Mouse (Mus musculus): ENCODE measurements around the gene Tiam1. TPM values are rescaled to one million over a fixed set of nuclear protein-coding genes. Genes with fewer than 3 reads are reported as not detected.

Gene Tiam1
- polyA plus RNA-seq, 1 experiment: 10.7 TPM

DNA sequence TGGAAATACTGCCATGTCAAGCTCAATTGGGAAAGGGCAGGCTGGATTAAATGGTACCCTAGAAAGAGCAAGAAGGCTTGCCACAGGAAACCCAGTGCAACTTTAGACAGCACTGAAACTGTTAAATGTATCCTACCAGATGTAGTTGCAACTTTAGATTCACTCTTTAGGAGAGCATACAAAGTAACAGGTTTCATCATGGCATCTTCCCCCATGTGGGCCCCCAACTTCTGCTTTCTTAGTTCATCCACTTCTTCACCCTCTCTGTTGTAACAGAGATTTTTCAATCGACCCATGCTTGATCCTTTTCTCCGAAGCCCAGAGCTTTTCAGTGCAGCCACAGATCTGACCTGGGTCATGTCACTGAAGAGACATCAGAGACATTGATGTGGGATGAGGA, 379.8 kb downstream of the Tiam1 start:
- Histone ChIP-seq H3K4me3 (replicated peaks; ENCODE audit: control insufficient read depth, low read depth, low read length) (no peak overlapping the region), H3K27ac (ENCODE audit: control insufficient read depth, insufficient read depth, low read depth, low read length, poor library complexity) (no peak overlapping the region), H3K4me1 (ENCODE audit: control insufficient read depth, insufficient read depth, low read length) (no peaks in the 10 kb centered on the region; the same call in 1 of the 2 replicates)
- 17% methylated on average over 2 of the region's 2 CpGs for WGBS
- TF ChIP-seq POLR2A (IDR thresholded peaks at IDR 0.05; ENCODE audit: borderline replicate concordance, control insufficient read depth, low read depth, low read length): no peak
- TF ChIP-seq CTCF (IDR thresholded peaks at IDR 0.05; ENCODE audit: control insufficient read depth, insufficient read depth, low read length): no peak

DNA sequence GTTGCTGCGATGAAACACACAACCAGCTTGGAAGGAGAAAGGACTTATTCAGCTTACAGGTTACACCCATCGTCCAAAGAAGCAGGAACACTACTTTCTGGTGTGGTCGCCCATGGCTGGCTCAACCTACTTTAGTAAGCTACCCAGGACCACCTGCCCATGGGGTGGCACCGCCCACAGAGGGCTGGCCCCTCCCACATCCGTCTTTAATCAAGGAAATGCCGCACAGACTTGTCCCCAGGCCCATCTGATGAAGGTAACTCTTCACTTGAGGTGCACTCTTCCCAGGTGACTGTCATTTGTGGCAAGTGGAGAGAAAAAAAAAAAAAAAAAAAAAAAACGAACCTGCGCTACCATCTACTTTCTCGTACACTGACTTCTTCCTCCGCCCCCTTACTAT, 381.0 kb downstream of the Tiam1 start:
- 79% methylated on average over 10 of the region's 10 CpGs for WGBS
- H3K4me1 ChIP-seq (ENCODE audit: control insufficient read depth, insufficient read depth, low read length): no peaks in the 10 kb centered on the region; the same call in 1 of the 2 replicates
- TF ChIP-seq POLR2A (IDR thresholded peaks at IDR 0.05; ENCODE audit: borderline replicate concordance, control insufficient read depth, low read depth, low read length) (no peak), CTCF (IDR thresholded peaks at IDR 0.05; ENCODE audit: control insufficient read depth, insufficient read depth, low read length) (no peak)
- no peak overlapping the region for H3K4me3 ChIP-seq (replicated peaks; ENCODE audit: control insufficient read depth, low read depth, low read length)
- no peak overlapping the region for H3K27ac ChIP-seq (ENCODE audit: control insufficient read depth, insufficient read depth, low read depth, low read length, poor library complexity)

DNA sequence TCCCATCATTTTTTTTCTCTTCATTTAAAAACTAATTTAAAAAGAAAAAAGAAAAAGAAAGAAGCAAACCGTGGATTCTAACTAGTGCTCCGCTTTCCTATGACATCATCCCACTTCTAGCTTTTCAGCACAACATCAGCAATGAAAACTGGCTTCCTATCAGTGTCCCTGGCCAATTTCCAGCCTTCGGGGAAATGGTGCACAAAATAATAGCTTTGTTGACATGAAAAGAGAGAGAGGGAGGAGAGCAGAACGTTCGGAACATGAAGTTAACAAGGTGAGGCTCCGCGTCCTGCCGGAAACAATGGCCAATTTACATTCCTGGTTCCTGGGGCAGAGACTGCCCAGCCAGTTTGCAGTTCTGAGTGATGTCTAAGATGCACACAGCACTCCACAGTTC, 381.5 kb downstream of the Tiam1 start:
- TF ChIP-seq CTCF (IDR thresholded peaks at IDR 0.05; ENCODE audit: control insufficient read depth, insufficient read depth, low read length): no peak
- no peak for TF ChIP-seq POLR2A (IDR thresholded peaks at IDR 0.05; ENCODE audit: borderline replicate concordance, control insufficient read depth, low read depth, low read length)
- WGBS: 64% methylated on average over 8 of the region's 8 CpGs
- Histone ChIP-seq H3K4me1 (ENCODE audit: control insufficient read depth, insufficient read depth, low read length) (no peaks in the 10 kb centered on the region; the same call in 1 of the 2 replicates), H3K4me3 (replicated peaks; ENCODE audit: control insufficient read depth, low read depth, low read length) (no peak overlapping the region), H3K27ac (ENCODE audit: control insufficient read depth, insufficient read depth, low read depth, low read length, poor library complexity) (no peak overlapping the region)

DNA sequence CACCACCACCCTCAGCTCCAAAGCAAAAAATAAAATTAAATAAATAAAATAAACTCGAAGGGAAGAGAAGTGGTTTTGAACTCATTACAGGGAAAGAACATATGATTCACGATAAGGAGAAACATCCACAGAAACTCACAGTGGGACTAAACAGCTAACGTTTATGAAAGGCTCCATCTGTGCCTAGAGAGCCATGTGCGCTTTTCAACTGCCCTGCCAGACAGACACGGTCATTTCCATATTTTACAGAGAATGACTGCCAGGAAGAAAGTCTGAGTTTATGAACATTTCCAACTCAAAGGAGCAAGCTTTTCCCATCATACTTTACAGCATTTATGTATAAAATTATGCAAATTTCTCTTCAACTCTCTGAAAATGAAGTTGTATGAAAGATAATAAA, 386.2 kb downstream of the Tiam1 start:
- WGBS: 73% methylated on average over 5 of the region's 5 CpGs
- H3K27ac ChIP-seq (ENCODE audit: control insufficient read depth, insufficient read depth, low read depth, low read length, poor library complexity): no peak overlapping the region

DNA sequence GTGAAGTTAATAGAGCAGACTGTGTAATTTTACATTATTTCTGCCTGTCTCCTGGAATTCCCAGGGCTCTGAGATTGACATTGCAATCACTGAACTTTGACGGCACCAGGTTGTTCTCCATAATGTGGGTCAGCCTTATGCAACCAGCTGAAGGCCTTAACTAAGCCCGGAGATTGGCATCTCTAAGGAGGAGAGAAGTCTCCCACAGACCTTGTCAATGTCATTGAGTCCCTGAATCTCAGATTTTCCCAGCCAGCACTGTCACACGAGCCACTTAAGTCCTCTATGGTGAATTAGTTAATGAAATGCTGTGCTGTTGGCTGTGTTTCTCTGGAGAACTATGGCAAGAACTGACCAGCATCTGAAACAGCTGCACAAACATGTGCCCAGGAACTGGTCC, 388.9 kb downstream of the Tiam1 start:
- H3K4me3 ChIP-seq (replicated peaks; ENCODE audit: control insufficient read depth, low read depth, low read length): no peak overlapping the region
- H3K4me1 ChIP-seq (ENCODE audit: control insufficient read depth, insufficient read depth, low read length): no peaks in the 10 kb centered on the region
- TF ChIP-seq POLR2A (IDR thresholded peaks at IDR 0.05; ENCODE audit: borderline replicate concordance, control insufficient read depth, low read depth, low read length) (no peak), CTCF (IDR thresholded peaks at IDR 0.05; ENCODE audit: control insufficient read depth, insufficient read depth, low read length) (no peak)
- 76% methylated on average over 3 of the region's 3 CpGs for WGBS
- H3K27ac ChIP-seq (ENCODE audit: control insufficient read depth, insufficient read depth, low read depth, low read length, poor library complexity): no peak overlapping the region

More for the DNA sequence above, 386.2 kb downstream of the Tiam1 start:
- Histone ChIP-seq H3K4me3 (replicated peaks; ENCODE audit: control insufficient read depth, low read depth, low read length) (no peak overlapping the region), H3K4me1 (ENCODE audit: control insufficient read depth, insufficient read depth, low read length) (no peaks in the 10 kb centered on the region)
- no peak for TF ChIP-seq POLR2A (IDR thresholded peaks at IDR 0.05; ENCODE audit: borderline replicate concordance, control insufficient read depth, low read depth, low read length)
- TF ChIP-seq CTCF (IDR thresholded peaks at IDR 0.05; ENCODE audit: control insufficient read depth, insufficient read depth, low read length): no peak

DNA sequence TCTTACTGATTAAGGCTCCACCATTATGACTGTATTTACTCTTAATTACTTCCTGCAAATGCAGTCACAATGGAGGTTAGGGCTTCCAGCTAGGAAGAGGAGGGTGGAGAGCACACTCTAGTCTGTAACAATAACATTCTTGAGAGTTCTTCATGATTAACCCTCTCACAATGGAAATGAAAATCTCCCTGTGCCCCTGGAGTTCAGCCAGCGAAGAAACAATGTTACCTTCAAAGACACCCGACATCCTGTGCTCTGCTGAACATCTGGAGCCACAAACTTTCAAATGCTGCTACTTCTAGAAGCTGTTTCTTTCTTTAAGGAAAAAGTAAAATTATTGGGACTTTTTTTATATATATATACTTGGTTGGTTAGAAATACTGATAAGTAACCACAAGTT, 395.7 kb downstream of the Tiam1 start:
- Histone ChIP-seq H3K27ac (ENCODE audit: control insufficient read depth, insufficient read depth, low read depth, low read length, poor library complexity) (no peak overlapping the region), H3K4me1 (ENCODE audit: control insufficient read depth, insufficient read depth, low read length) (no peaks in the 10 kb centered on the region), H3K4me3 (replicated peaks; ENCODE audit: control insufficient read depth, low read depth, low read length) (no peak overlapping the region)
- 48% methylated on average over 2 of the region's 2 CpGs for WGBS
- no peak for TF ChIP-seq POLR2A (IDR thresholded peaks at IDR 0.05; ENCODE audit: borderline replicate concordance, control insufficient read depth, low read depth, low read length)
- no peak for TF ChIP-seq CTCF (IDR thresholded peaks at IDR 0.05; ENCODE audit: control insufficient read depth, insufficient read depth, low read length)

DNA sequence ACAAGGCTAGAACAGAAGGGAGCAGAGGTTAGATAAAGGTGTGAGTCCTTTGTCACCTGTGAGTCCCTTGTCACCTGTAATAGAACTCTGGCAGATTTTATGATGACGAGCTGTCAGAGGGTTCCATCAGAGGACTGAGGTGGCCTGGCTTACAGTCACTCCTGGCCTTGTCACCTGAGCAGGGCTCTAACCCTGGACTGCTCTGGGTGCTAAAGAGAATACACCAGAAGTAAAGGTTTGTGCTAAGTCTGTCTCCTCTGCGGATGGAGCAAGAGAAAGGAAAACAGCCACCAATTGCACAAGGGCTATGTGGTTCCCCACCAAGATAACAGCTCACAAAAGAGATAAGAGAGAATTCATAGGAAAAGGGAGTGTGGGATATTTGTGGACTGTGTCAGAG, 404.0 kb downstream of the Tiam1 start:
- H3K4me1 ChIP-seq (ENCODE audit: control insufficient read depth, insufficient read depth, low read length): no peaks in the 10 kb centered on the region
- H3K27ac ChIP-seq (ENCODE audit: control insufficient read depth, insufficient read depth, low read depth, low read length, poor library complexity): no peak overlapping the region
- TF ChIP-seq CTCF (IDR thresholded peaks at IDR 0.05; ENCODE audit: control insufficient read depth, insufficient read depth, low read length): no peak
- no peak for TF ChIP-seq POLR2A (IDR thresholded peaks at IDR 0.05; ENCODE audit: borderline replicate concordance, control insufficient read depth, low read depth, low read length)
- H3K4me3 ChIP-seq (replicated peaks; ENCODE audit: control insufficient read depth, low read depth, low read length): no peak overlapping the region
- 56% methylated on average over 2 of the region's 2 CpGs for WGBS

DNA sequence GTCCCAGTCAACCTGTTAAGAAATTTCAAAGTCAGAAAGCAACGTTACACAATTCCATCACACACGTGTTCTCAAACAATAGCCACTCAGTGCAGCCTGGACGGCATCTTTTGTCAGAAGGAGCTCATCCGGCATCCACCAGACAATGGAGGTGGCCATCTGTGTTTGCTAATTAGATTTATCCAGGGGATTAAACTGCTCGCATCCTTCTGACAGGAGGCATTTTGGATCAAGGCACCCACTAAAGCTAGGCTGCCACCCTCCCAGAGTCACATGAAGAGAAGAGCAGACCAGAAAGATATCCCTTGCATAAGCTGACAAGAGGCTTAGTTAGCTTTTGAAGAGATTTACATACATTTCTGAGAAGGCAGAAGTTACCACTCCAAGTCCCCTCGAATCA, 404.6 kb downstream of the Tiam1 start:
- Histone ChIP-seq H3K4me1 (ENCODE audit: control insufficient read depth, insufficient read depth, low read length) (no peaks in the 10 kb centered on the region), H3K27ac (ENCODE audit: control insufficient read depth, insufficient read depth, low read depth, low read length, poor library complexity) (no peak overlapping the region), H3K4me3 (replicated peaks; ENCODE audit: control insufficient read depth, low read depth, low read length) (no peak overlapping the region)
- TF ChIP-seq CTCF (IDR thresholded peaks at IDR 0.05; ENCODE audit: control insufficient read depth, insufficient read depth, low read length) (no peak), POLR2A (IDR thresholded peaks at IDR 0.05; ENCODE audit: borderline replicate concordance, control insufficient read depth, low read depth, low read length) (no peak)
- 53% methylated on average over 6 of the region's 6 CpGs for WGBS

Other genes starting within 250 kb of the Tiam1 start
- 491 and 690 TPM in 2 replicates for gene Sod1, start 77.0 kb upstream of the Tiam1 start, polyA plus RNA-seq (2011; ENCODE audit: insufficient read depth, insufficient read length, low replicate concordance, missing spikeins)
- 27.2 and 30.0 TPM in 2 replicates for gene Scaf4, start 140.7 kb upstream of the Tiam1 start, polyA plus RNA-seq (2011; ENCODE audit: insufficient read depth, insufficient read length, low replicate concordance, missing spikeins)
- 0.31 TPM in 1 of 2 replicates, not detected in the other for gene Hunk, start 242.2 kb upstream of the Tiam1 start, polyA plus RNA-seq (2011; ENCODE audit: insufficient read depth, insufficient read length, low replicate concordance, missing spikeins)